Mouse (Mus musculus): ENCODE measurements around the gene Ccdc107. TPM values are rescaled to one million over a fixed set of nuclear protein-coding genes. Genes with fewer than 3 reads are reported as not detected.
A peak's percentile ranks its signal among the peaks of the same experiment; 100 is the strongest.

The Ccdc107 gene
- polyA plus RNA-seq, 1 experiment from 2014 or later, result 73.6 TPM

DNA sequence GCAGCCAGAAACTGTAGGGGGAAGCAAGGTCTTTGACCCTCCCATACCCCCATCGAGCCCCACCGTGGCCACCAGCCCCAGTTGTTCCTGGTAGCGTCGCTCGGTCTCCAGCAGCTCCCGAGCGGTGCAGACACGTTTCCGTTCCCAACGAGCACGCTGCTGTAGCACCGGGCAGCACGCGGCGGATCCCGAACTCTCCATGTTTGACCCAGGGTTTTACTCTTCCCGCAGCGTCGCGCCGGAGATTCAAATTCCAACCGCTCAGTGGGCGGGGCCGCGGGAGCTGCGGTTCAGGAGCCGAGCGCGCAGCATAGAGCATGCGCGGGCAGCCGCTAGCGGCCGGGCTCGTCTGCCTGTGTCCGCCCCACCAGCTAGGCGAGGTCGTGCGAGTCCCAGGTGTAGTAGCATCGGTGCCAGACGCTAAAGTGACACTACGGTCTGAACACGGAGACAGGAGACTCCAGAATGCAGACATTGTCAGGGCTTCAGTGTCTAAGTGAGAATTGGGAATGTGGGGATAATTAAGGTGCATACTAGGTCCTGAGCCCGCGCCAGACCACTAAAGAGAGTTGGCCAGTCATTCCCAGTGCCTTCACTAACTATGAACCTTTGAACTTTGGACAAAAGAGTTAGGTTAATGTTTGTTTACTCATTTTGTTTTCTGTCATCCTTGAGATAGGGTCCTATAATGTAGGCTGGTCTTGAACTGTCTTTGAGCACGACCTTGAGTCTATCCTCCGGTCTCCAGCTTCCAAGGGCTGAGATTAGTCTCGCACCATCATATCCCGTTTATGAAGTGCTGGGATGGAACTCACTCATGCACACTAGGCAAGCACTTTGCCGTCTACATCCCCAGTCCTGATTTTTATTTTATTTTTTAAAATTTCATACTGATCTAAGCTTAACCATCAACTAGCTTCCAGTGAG lies 7.0 kb downstream of the Ccdc107 start, which contains the start of gene Arhgef39:
Arhgef39 (minus strand) TSS at position 289 of the 927 bp plus-strand sequence.
- 0 out of 2 replicates have a peak within 1 kb of the TSS, but pooled peaks have one; percentile 51 for H3K27ac ChIP-seq (ENCODE audit: low read depth, low read length)
- peak within 1 kb of the TSS; percentile 75 for H3K9ac ChIP-seq (ENCODE audit: low read depth, low read length)
- H3K36me3 ChIP-seq (ENCODE audit: control insufficient read depth, insufficient read depth, low read length), result 0 out of 2 replicates have a peak, but pooled peaks cover 2% of the 10 kb centered on the region
- peak; percentile 84 for ATAC-seq (replicated peaks; ENCODE audit: insufficient number of reproducible peaks, low FRiP score, low TSS enrichment)
- H3K4me1 ChIP-seq (ENCODE audit: control insufficient read depth, insufficient read depth, low read length), result peaks cover 29% of the 10 kb centered on the region
- peak within 1 kb of the TSS; percentile 73 for H3K4me2 ChIP-seq
- peak within 1 kb of the TSS; percentile 57 for H3K4me3 ChIP-seq (ENCODE audit: low read depth, low read length)
- H3K27me3 ChIP-seq (ENCODE audit: control insufficient read depth, insufficient read depth, low read length), result no peaks in the 10 kb centered on the region
- H3K9me3 ChIP-seq (replicated peaks; ENCODE audit: control insufficient read depth, low read length), result no peaks in the 10 kb centered on the region
- 6% methylated on average over 50 of the region's 50 CpGs for WGBS (ENCODE audit: insufficient replicate concordance)

DNA sequence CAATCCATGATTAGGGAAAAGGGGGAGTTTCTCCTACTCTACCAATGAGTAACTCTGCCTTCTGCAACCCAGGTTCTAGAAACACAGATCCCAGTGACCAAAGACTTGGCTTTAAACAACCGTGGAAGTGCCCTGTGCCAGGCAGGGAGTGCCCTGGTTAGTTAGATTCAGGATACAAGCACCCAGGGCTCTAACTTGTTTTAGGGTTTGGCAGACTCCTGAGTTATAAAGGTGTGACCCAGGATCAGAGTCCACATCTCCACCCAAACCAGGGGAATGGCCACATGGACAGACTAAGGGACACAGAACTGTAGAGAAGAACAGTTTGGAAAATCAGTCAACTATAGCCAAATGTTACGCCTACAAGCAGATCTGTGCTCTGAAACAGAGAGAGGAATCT lies 10.3 kb downstream of the Ccdc107 start:
- no peaks in the 10 kb centered on the region for H3K9me3 ChIP-seq (replicated peaks; ENCODE audit: control insufficient read depth, low read length)
- H3K9ac ChIP-seq (ENCODE audit: low read depth, low read length), result no peak overlapping the region
- H3K4me2 ChIP-seq, result no peak overlapping the region
- no peaks in the 10 kb centered on the region for H3K27me3 ChIP-seq (ENCODE audit: control insufficient read depth, insufficient read depth, low read length)
- H3K27ac ChIP-seq (ENCODE audit: low read depth, low read length), result no peak overlapping the region
- no peak overlapping the region for H3K4me3 ChIP-seq (ENCODE audit: low read depth, low read length)
- H3K4me1 ChIP-seq (ENCODE audit: control insufficient read depth, insufficient read depth, low read length), result peaks cover 15% of the 10 kb centered on the region
- 58% methylated on average over 2 of the region's 2 CpGs for WGBS (ENCODE audit: insufficient replicate concordance)
- ATAC-seq (replicated peaks; ENCODE audit: insufficient number of reproducible peaks, low FRiP score, low TSS enrichment), result no peak
- H3K36me3 ChIP-seq (ENCODE audit: control insufficient read depth, insufficient read depth, low read length), result no peaks in the 10 kb centered on the region

DNA sequence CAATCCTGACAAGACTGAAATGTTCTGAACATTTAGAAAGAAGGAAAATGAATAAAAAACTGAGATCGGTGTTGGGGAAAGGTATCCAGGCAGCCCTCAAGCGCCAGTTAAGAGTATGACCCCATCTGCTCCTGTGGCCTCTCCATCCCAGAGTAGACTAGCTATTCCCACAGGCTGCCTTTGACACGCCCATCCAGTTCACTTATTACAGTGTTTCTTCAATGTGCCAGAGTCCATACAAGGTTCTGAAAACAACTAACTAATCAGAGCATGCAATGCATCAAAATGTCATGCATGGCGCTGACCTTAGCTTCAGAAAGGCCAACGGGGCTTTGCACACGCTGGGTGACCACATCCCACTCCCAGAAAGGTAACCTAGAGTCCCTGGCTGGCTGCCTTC lies 10.8 kb downstream of the Ccdc107 start:
- H3K4me1 ChIP-seq (ENCODE audit: control insufficient read depth, insufficient read depth, low read length), result peaks cover 11% of the 10 kb centered on the region
- WGBS (ENCODE audit: insufficient replicate concordance), result 75% methylated on average over 6 of the region's 6 CpGs
- no peak overlapping the region for H3K9ac ChIP-seq (ENCODE audit: low read depth, low read length)
- H3K27me3 ChIP-seq (ENCODE audit: control insufficient read depth, insufficient read depth, low read length), result no peaks in the 10 kb centered on the region
- H3K9me3 ChIP-seq (replicated peaks; ENCODE audit: control insufficient read depth, low read length), result no peaks in the 10 kb centered on the region
- H3K4me2 ChIP-seq, result no peak overlapping the region
- H3K4me3 ChIP-seq (ENCODE audit: low read depth, low read length), result no peak overlapping the region
- no peak for ATAC-seq (replicated peaks; ENCODE audit: insufficient number of reproducible peaks, low FRiP score, low TSS enrichment)
- H3K36me3 ChIP-seq (ENCODE audit: control insufficient read depth, insufficient read depth, low read length), result no peaks in the 10 kb centered on the region
- H3K27ac ChIP-seq (ENCODE audit: low read depth, low read length), result no peak overlapping the region

DNA sequence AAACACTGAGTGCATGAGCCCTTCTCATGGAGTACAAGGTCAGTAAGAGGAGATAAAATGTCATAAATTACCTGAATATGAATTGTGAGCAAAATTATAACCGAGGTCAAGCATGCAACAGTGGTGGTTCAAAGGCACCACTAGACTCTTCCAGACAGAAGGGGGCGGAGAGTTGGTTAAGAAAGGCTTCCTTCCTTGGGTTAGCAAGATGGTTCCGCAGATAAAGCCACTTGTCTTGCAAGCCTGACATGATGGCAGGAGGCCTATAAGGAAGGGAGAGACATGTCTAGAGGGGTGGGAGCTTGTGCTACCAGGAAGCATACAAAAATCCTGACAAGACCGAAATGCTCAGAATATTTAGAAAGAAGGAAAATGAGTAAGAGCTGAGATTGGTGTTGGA lies 11.6 kb downstream of the Ccdc107 start:
- no peaks in the 10 kb centered on the region for H3K36me3 ChIP-seq (ENCODE audit: control insufficient read depth, insufficient read depth, low read length)
- H3K4me1 ChIP-seq (ENCODE audit: control insufficient read depth, insufficient read depth, low read length), result peaks cover 11% of the 10 kb centered on the region
- ATAC-seq (replicated peaks; ENCODE audit: insufficient number of reproducible peaks, low FRiP score, low TSS enrichment), result no peak
- H3K4me3 ChIP-seq (ENCODE audit: low read depth, low read length), result no peak overlapping the region
- H3K4me2 ChIP-seq, result no peak overlapping the region
- 67% methylated on average over 4 of the region's 4 CpGs for WGBS (ENCODE audit: insufficient replicate concordance)
- no peak overlapping the region for H3K27ac ChIP-seq (ENCODE audit: low read depth, low read length)
- no peaks in the 10 kb centered on the region for H3K27me3 ChIP-seq (ENCODE audit: control insufficient read depth, insufficient read depth, low read length)
- H3K9ac ChIP-seq (ENCODE audit: low read depth, low read length), result no peak overlapping the region
- no peaks in the 10 kb centered on the region for H3K9me3 ChIP-seq (replicated peaks; ENCODE audit: control insufficient read depth, low read length)

DNA sequence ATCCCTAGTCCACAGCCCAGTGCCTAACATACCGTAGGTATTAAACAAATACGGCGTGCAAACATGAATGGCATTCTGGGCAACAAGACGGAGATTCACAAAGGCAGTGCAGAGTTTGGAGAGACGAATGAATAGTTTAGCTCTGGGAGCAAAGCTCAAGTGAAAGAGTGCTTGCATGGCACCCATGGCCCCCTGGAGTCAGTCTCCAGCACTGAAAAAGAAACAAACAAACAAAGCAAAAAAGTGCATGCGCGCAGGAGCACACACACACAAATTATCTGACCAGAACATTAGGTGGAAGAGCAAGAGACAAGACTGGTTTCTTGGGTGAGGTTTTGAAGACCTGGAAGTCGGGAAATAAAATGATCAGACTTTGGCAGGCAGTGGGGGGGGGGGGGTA lies 13.4 kb downstream of the Ccdc107 start:
- Histone ChIP-seq H3K4me3 (ENCODE audit: low read depth, low read length) (no peak overlapping the region), H3K27ac (ENCODE audit: low read depth, low read length) (no peak overlapping the region), H3K36me3 (ENCODE audit: control insufficient read depth, insufficient read depth, low read length) (no peaks in the 10 kb centered on the region), H3K4me1 (ENCODE audit: control insufficient read depth, insufficient read depth, low read length) (peaks cover 11% of the 10 kb centered on the region), H3K4me2 (no peak overlapping the region), H3K27me3 (ENCODE audit: control insufficient read depth, insufficient read depth, low read length) (no peaks in the 10 kb centered on the region), H3K9me3 (replicated peaks; ENCODE audit: control insufficient read depth, low read length) (no peaks in the 10 kb centered on the region), H3K9ac (ENCODE audit: low read depth, low read length) (no peak overlapping the region)
- 88% methylated on average over 8 of the region's 8 CpGs for WGBS (ENCODE audit: insufficient replicate concordance)
- no peak for ATAC-seq (replicated peaks; ENCODE audit: insufficient number of reproducible peaks, low FRiP score, low TSS enrichment)

DNA sequence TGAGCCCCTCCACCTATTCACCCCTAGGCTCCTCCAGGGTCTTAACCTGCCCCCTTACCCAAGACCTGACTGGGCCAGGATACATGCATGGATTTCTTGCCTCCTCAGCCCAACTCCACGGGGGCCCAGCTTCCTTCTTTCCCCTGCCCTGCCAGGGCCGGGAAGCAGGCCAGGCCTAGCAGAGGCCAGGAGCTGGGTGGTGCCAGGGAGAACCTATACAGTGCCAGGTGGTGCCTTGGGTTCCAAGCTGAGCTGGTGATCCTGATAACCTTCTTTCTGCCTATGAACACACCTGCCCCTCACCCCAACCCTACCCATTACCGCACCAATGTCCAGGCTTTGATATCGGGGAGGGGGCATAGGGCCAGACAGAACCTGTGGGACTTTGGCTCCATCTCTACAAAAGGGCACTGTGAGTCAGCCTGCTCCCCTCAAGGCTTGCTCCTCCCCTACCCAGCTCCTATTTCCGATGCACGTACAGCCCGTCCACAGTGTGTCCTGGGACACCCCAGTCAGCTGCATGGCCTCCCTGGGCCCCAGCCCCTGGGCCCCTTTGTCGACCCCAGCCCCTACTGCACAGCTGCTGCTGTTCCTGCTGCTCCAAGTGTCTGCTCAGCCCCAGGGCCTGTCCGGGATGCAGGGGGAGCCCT lies 14.0 kb downstream of the Ccdc107 start, which contains the start of gene Car9:
Car9 (plus strand) TSS at position 431 of the 650 bp plus-strand sequence.
- WGBS (ENCODE audit: insufficient replicate concordance), result 57% methylated on average over 9 of the region's 9 CpGs
- H3K9ac ChIP-seq (ENCODE audit: low read depth, low read length), result peak within 1 kb of the TSS; percentile 63; the same call in 1 of the 2 replicates
- H3K4me3 ChIP-seq (ENCODE audit: low read depth, low read length), result peak within 1 kb of the TSS; percentile 44
- peak within 1 kb of the TSS; percentile 85 for H3K4me2 ChIP-seq
- no peaks in the 10 kb centered on the region for H3K36me3 ChIP-seq (ENCODE audit: control insufficient read depth, insufficient read depth, low read length)
- peaks cover 11% of the 10 kb centered on the region for H3K4me1 ChIP-seq (ENCODE audit: control insufficient read depth, insufficient read depth, low read length)
- H3K9me3 ChIP-seq (replicated peaks; ENCODE audit: control insufficient read depth, low read length), result no peaks in the 10 kb centered on the region
- ATAC-seq (replicated peaks; ENCODE audit: insufficient number of reproducible peaks, low FRiP score, low TSS enrichment), result no peak
- H3K27me3 ChIP-seq (ENCODE audit: control insufficient read depth, insufficient read depth, low read length), result no peaks in the 10 kb centered on the region
- H3K27ac ChIP-seq (ENCODE audit: low read depth, low read length), result no peak within 1 kb of the TSS

DNA sequence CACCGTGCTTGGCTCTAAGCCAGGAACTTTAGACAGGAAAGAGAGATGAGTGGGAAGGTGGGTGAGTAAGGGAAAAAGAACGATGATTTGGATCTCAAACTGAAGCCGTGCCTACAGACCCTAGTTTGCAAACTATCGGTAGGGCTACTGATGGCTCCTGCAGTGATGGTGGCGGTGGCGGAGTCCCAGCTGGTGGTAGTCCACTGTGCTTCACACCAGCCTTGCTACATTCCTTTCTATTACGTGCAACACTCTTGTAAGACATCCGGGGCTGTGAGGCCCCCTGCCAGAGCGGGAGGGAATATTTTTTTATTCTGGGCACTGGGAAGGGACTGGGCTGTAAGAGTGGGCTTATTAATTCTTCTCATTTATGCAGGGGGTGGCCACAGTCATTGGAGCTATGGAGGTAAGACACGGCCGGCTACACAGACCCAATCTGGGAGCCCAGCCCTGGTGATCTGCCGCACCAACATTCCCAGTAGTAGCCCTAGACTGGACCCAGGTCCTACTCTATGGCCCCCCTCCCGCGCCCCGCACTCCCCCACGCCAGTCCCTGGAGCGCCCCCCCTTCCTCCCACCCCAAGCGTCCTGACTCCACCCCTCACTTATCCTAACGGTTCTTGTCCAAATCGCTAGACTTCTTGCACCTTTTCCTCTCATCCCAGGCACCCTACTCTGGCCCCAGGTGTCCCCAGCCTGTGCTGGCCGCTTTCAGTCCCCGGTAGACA lies 15.4 kb downstream of the Ccdc107 start:
- no peaks in the 10 kb centered on the region for H3K9me3 ChIP-seq (replicated peaks; ENCODE audit: control insufficient read depth, low read length)
- no peak overlapping the region for H3K27ac ChIP-seq (ENCODE audit: low read depth, low read length)
- 6% methylated on average over 22 of the region's 22 CpGs for WGBS (ENCODE audit: insufficient replicate concordance)
- peak overlapping the region; percentile 63 for H3K9ac ChIP-seq (ENCODE audit: low read depth, low read length)
- 0 out of 2 replicates have a peak, but pooled peaks have one; percentile 3 for ATAC-seq (replicated peaks; ENCODE audit: insufficient number of reproducible peaks, low FRiP score, low TSS enrichment)
- H3K4me3 ChIP-seq (ENCODE audit: low read depth, low read length), result peak overlapping the region; percentile 44
- H3K4me2 ChIP-seq, result peak overlapping the region; percentile 85
- no peaks in the 10 kb centered on the region for H3K27me3 ChIP-seq (ENCODE audit: control insufficient read depth, insufficient read depth, low read length)
- H3K4me1 ChIP-seq (ENCODE audit: control insufficient read depth, insufficient read depth, low read length), result peaks cover 16% of the 10 kb centered on the region
- H3K36me3 ChIP-seq (ENCODE audit: control insufficient read depth, insufficient read depth, low read length), result no peaks in the 10 kb centered on the region

DNA sequence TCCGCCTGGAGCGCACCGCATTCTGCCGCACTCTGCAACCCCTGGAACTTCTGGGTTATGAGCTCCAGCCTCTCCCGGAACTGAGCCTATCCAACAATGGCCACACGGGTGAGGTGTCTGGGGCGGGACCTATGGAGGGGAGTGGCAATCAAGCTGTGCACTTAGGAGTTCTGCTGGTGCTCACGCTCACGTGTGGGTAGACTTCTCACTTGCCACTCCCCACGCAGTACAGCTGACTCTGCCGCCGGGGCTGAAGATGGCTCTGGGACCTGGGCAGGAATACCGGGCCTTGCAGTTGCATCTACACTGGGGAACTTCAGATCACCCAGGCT lies 15.9 kb downstream of the Ccdc107 start:
- Histone ChIP-seq H3K4me3 (ENCODE audit: low read depth, low read length) (peak overlapping the region; percentile 44), H3K9me3 (replicated peaks; ENCODE audit: control insufficient read depth, low read length) (no peaks in the 10 kb centered on the region), H3K36me3 (ENCODE audit: control insufficient read depth, insufficient read depth, low read length) (no peaks in the 10 kb centered on the region), H3K27me3 (ENCODE audit: control insufficient read depth, insufficient read depth, low read length) (no peaks in the 10 kb centered on the region), H3K9ac (ENCODE audit: low read depth, low read length) (peak overlapping the region; percentile 63), H3K27ac (ENCODE audit: low read depth, low read length) (no peak overlapping the region), H3K4me2 (peak overlapping the region; percentile 85), H3K4me1 (ENCODE audit: control insufficient read depth, insufficient read depth, low read length) (peaks cover 16% of the 10 kb centered on the region)
- peak; percentile 40 for ATAC-seq (replicated peaks; ENCODE audit: insufficient number of reproducible peaks, low FRiP score, low TSS enrichment)
- 5% methylated on average over 13 of the region's 13 CpGs for WGBS (ENCODE audit: insufficient replicate concordance)

All from heart, embryonic 11.5 days (tissue).